Mouse (Mus musculus) olfactory bulb, adult 2 months (tissue): ENCODE results near the gene Vmn2r27.

Experiments
- CTCF ChIP-seq: fragments of 200-500 bp; IDR thresholded peaks from 2 replicates; pipeline ENCODE4 v1.5.1; 2012; ENCODE audit warnings: low read depth, mild to moderate bottlenecking, low read length, moderate library complexity; ENCODE audit not compliant: insufficient read depth
- POLR2A ChIP-seq: fragments of 200-500 bp; IDR thresholded peaks from 2 replicates; pipeline ENCODE4 v1.6.1; 2012; ENCODE audit warnings: mild to moderate bottlenecking, low read depth, low read length, moderate library complexity; ENCODE audit not compliant: insufficient read depth

GRCm38 (mm10) chr6:124202116-124202515, 29.5 kb downstream of the Vmn2r27 start:
- TF ChIP-seq POLR2A (no peak), CTCF (no peak)
